Comparison of ENCODE assay signal across 18 mouse cellular contexts in the genomic region with DNA sequence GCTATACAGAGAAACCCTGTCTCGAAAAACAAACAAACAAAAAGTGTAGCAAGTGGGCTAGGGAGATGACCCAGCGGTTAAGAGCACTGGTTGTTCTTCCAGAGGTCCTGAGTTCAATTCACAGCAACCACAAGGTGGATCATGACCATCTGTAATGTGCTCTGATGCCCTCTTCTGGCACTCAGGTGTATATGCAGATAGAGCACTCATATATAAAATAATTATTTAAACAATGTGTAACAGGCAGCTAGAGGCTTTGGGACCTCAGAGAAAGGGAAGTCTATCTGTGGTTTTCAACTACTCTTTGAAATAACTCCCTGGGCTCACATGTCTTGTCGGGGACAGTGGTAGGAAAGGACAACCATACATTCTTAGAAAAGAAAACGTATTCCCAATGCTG. TPM values are rescaled to one million over a fixed set of nuclear protein-coding genes. Genes with fewer than 3 reads are reported as not detected.
DNase-seq lines count a peak whose midpoint lies in the region; ATAC-seq and TF ChIP-seq lines count a peak whose summit lies in the region.
"Had no signal": no experiment of that assay in that cellular context is flagged by ENCODE, and none has a peak within 500 bp of the region (broad histone marks: within the 10 kb centered on the region; RNA-seq: fewer than 3 reads in every experiment).

No protein-coding gene starts in this region.

- TF ChIP-seq EP300 in CH12.LX (IDR thresholded peaks at IDR 0.05; ENCODE audit: low read length): no peak

- no peak overlapping the region for H3K4me2 ChIP-seq in CH12.LX (ENCODE audit: insufficient read depth, low read depth, poor library complexity, severe bottlenecking)
- H3K4me2 ChIP-seq: forebrain, embryonic 12.5 days; neural tube, embryonic 13.5 days had no signal

- TF ChIP-seq POLR2A in CH12.LX (IDR thresholded peaks at IDR 0.05; ENCODE audit: low read depth, low read length): no peak

- DNase-seq in CD4-positive, CD25-positive, alpha-beta regulatory T cell, adult 2 months (ENCODE audit: low read depth, low spot score): peak; percentile 29
- no peak for DNase-seq in layer of hippocampus, adult 2 months (ENCODE audit: low spot score in 2 of 2)
- no peak for DNase-seq in layer of hippocampus, adult 8-10 months (ENCODE audit: low spot score in 2 of 2)
- DNase-seq in CH12.LX (ENCODE audit: extremely low read depth): no peak
- no peak for DNase-seq in layer of hippocampus, adult 11-12 months (ENCODE audit: low spot score)
- DNase-seq: adrenal gland, adult 2 months; cerebellum, adult 11 months; cerebellum, postnatal 25 days; kidney, postnatal 10 days; lung, postnatal 14 days; right cerebral cortex, postnatal 25 days; thymus, postnatal 36 days had no signal

- H3K27ac ChIP-seq in layer of hippocampus, adult 2 months: no peak overlapping the region
- H3K27ac ChIP-seq in CH12.LX (ENCODE audit: insufficient read depth, low read depth): no peak overlapping the region
- H3K27ac ChIP-seq: forebrain, embryonic 12.5 days; midbrain, embryonic 10.5 days; neural tube, embryonic 13.5 days had no signal

- peaks cover 0 to 7% of the 10 kb centered on the region in 2 experiments; a peak in 2 of 4 replicates for H3K4me1 ChIP-seq in CH12.LX (ENCODE audit: control insufficient read depth in 1 of 2, insufficient read depth in 2 of 2)
- H3K4me1 ChIP-seq: neural tube, embryonic 13.5 days had no signal

- no peaks in the 10 kb centered on the region for H3K79me2 ChIP-seq in CH12.LX (replicated peaks; ENCODE audit: control insufficient read depth, extremely low read depth, insufficient read depth, poor library complexity, severe bottlenecking)

- no peak for ATAC-seq in CD4-positive, CD25-positive, alpha-beta regulatory T cell, adult 4 months
- peak; percentile 61 for ATAC-seq in granulocyte monocyte progenitor cell, adult 5-6 weeks (replicated peaks; ENCODE audit: poor library complexity, severe bottlenecking)
- ATAC-seq in inflammation-experienced regulatory T-cells, adult 6 months: no peak

- dilution Hi-C loops in CH12.LX (cut with MboI; ENCODE audit: extremely low pct_ligation_motif_present, extremely low pct_unique_long_range_greater_than_20kb, low sequenced_read_pairs): no loop called here

- H3K4me3 ChIP-seq in layer of hippocampus, adult 2 months: no peak overlapping the region
- no peak overlapping the region for H3K4me3 ChIP-seq in CH12.LX (replicated peaks in 1 of 3; ENCODE audit: low read depth in 2 of 3, low read length in 2 of 3, poor library complexity in 1 of 3)
- H3K4me3 ChIP-seq: forebrain, embryonic 12.5 days; midbrain, embryonic 10.5 days; neural tube, embryonic 13.5 days had no signal

- in situ Hi-C loops in CH12.LX (cut with MboI; ENCODE audit: low pct_ligation_motif_present, low pct_unique_long_range_greater_than_20kb, low sequenced_read_pairs): no loop called here

- H3K9ac ChIP-seq in CH12.LX (ENCODE audit: insufficient read depth, low read depth): no peak overlapping the region
- H3K9ac ChIP-seq: forebrain, embryonic 12.5 days; neural tube, embryonic 13.5 days had no signal

- H3K27me3 ChIP-seq in CH12.LX (replicated peaks): no peaks in the 10 kb centered on the region
- H3K27me3 ChIP-seq: forebrain, embryonic 12.5 days; neural tube, embryonic 13.5 days had no signal

- TF ChIP-seq CTCF in layer of hippocampus, adult 2 months (conservative IDR thresholded peaks at IDR 0.05): peak; percentile 49
- TF ChIP-seq CTCF in CH12.LX (conservative IDR thresholded peaks at IDR 0.05 in 1 of 2, IDR thresholded peaks at IDR 0.05 in 1 of 2; ENCODE audit: low read depth in 2 of 2, low read length in 2 of 2): peak; percentile 27 to 54; a peak in 3 of 4 replicates

- peak; percentile 1 for TF ChIP-seq RAD21 in CH12.LX (IDR thresholded peaks at IDR 0.05; ENCODE audit: low read depth, low read length)

- H3K9me3 ChIP-seq in CH12.LX (replicated peaks; ENCODE audit: low read length): no peaks in the 10 kb centered on the region
- H3K9me3 ChIP-seq: forebrain, embryonic 12.5 days; midbrain, embryonic 10.5 days; neural tube, embryonic 13.5 days had no signal

- H3K36me3 ChIP-seq in CH12.LX (replicated peaks in 1 of 2; ENCODE audit: control insufficient read depth in 1 of 2, insufficient read depth in 1 of 2, low read length in 1 of 2): no peaks in the 10 kb centered on the region
- H3K36me3 ChIP-seq: forebrain, embryonic 12.5 days; midbrain, embryonic 10.5 days; neural tube, embryonic 13.5 days had no signal

TF ChIP-seq in CH12.LX, 34 proteins besides CTCF, POLR2A, EP300 and RAD21:
- TF ChIP-seq JUN (IDR thresholded peaks at IDR 0.05; ENCODE audit: insufficient read depth, low read depth, low read length) (no peak), POLR2AphosphoS2 (IDR thresholded peaks at IDR 0.05; ENCODE audit: low read depth, low read length) (no peak), E2F4 (IDR thresholded peaks at IDR 0.05; ENCODE audit: insufficient replicate concordance, low read depth, low read length) (no peak), MYC (IDR thresholded peaks at IDR 0.05; ENCODE audit: low read depth, low read length) (no peak), ETS1 (conservative IDR thresholded peaks at IDR 0.05; ENCODE audit: low read depth, low read length) (no peak), KAT2A (IDR thresholded peaks at IDR 0.05; ENCODE audit: insufficient replicate concordance, low read length) (no peak)

RNA-seq across cellular contexts. Expression of a gene that starts 15.1 kb away (rescaled TPM):
- polyA plus RNA-seq in CD4-positive, CD25-positive, alpha-beta regulatory T cell, adult 4 months (2017; shearing (Covaris generic)): under 1 TPM; 0.04 to 0.11 TPM
- 1 to 10 TPM; 7.9 to 8.9 TPM for total RNA-seq in layer of hippocampus, adult 2 months (2021)
- 10 to 100 TPM in 2 of 4 experiments, 1 to 10 TPM in 2; 6.4 to 10.9 (median 9.3) TPM for total RNA-seq in layer of hippocampus, adult 8-10 months (2022)
- total RNA-seq in CH12.LX (2012; rRNA removed): under 0.01 and 0.04 TPM in 2 replicates
- not detected in 2 replicates for total RNA-seq in CH12.LX (2014; rRNA removed)
- polyA plus RNA-seq in CH12.LX (2012; ENCODE audit: insufficient read length, low read depth): 0.04 and 0.10 TPM in 2 replicates
- total RNA-seq in granulocyte monocyte progenitor cell, adult 5-6 weeks (2014; fragmentation: Nextera tagmentation): 4.1 and 7.6 TPM in 2 replicates
- 2.4 and 3.3 TPM in 2 replicates for total RNA-seq in granulocyte monocyte progenitor cell, adult 5-6 weeks (2017)
- under 1 TPM in 1 of 3 experiments, not detected in 2; 0.04 TPM for polyA plus RNA-seq in inflammation-experienced regulatory T-cells, adult 6 months (2017; shearing (Covaris generic))

RNA-seq across cellular contexts. Expression of a gene that starts 15.8 kb away (rescaled TPM):
- not detected for polyA plus RNA-seq in CD4-positive, CD25-positive, alpha-beta regulatory T cell, adult 4 months (2017; shearing (Covaris generic))
- total RNA-seq in layer of hippocampus, adult 2 months (2021): 1 to 10 TPM; 2.6 TPM
- 1 to 10 TPM; 1.4 to 2.0 (median 1.7) TPM for total RNA-seq in layer of hippocampus, adult 8-10 months (2022)
- total RNA-seq in CH12.LX (2012; rRNA removed) (not detected in 2 replicates), CH12.LX (2014; rRNA removed) (not detected in 2 replicates)
- not detected in 2 replicates for polyA plus RNA-seq in CH12.LX (2012; ENCODE audit: insufficient read length, low read depth)
- not detected in 2 replicates for total RNA-seq in granulocyte monocyte progenitor cell, adult 5-6 weeks (2014; fragmentation: Nextera tagmentation)
- not detected in 2 replicates for total RNA-seq in granulocyte monocyte progenitor cell, adult 5-6 weeks (2017)
- polyA plus RNA-seq in inflammation-experienced regulatory T-cells, adult 6 months (2017; shearing (Covaris generic)): not detected

RNA-seq across cellular contexts. Expression of a gene that starts 45.5 kb away (rescaled TPM):
- polyA plus RNA-seq in CD4-positive, CD25-positive, alpha-beta regulatory T cell, adult 4 months (2017; shearing (Covaris generic)): not detected
- under 1 TPM; 0.32 to 0.54 TPM for total RNA-seq in layer of hippocampus, adult 2 months (2021)
- under 1 TPM; 0.20 to 0.43 (median 0.33) TPM for total RNA-seq in layer of hippocampus, adult 8-10 months (2022)
- 0.08 and 0.17 TPM in 2 replicates for total RNA-seq in CH12.LX (2012; rRNA removed)
- total RNA-seq in CH12.LX (2014; rRNA removed): 0.14 and 0.26 TPM in 2 replicates
- 0.14 and 0.24 TPM in 2 replicates for polyA plus RNA-seq in CH12.LX (2012; ENCODE audit: insufficient read length, low read depth)
- total RNA-seq in granulocyte monocyte progenitor cell, adult 5-6 weeks (2014; fragmentation: Nextera tagmentation): not detected in 2 replicates
- total RNA-seq in granulocyte monocyte progenitor cell, adult 5-6 weeks (2017): not detected in 2 replicates
- polyA plus RNA-seq in inflammation-experienced regulatory T-cells, adult 6 months (2017; shearing (Covaris generic)): under 1 TPM in 1 of 3 experiments, not detected in 2; 0.11 TPM

RNA-seq across cellular contexts. Expression of a gene that starts 46.0 kb away (rescaled TPM):
- 10 to 100 TPM; 13.4 to 13.9 TPM for polyA plus RNA-seq in CD4-positive, CD25-positive, alpha-beta regulatory T cell, adult 4 months (2017; shearing (Covaris generic))
- 10 to 100 TPM; 13.2 to 14.7 TPM for total RNA-seq in layer of hippocampus, adult 2 months (2021)
- 10 to 100 TPM; 13.4 to 14.0 (median 13.7) TPM for total RNA-seq in layer of hippocampus, adult 8-10 months (2022)
- total RNA-seq in CH12.LX (2012; rRNA removed) (32.8 and 50.6 TPM in 2 replicates), CH12.LX (2014; rRNA removed) (31.1 and 35.8 TPM in 2 replicates)
- 29.8 and 31.8 TPM in 2 replicates for polyA plus RNA-seq in CH12.LX (2012; ENCODE audit: insufficient read length, low read depth)
- total RNA-seq in granulocyte monocyte progenitor cell, adult 5-6 weeks (2014; fragmentation: Nextera tagmentation): 8.8 and 12.8 TPM in 2 replicates
- total RNA-seq in granulocyte monocyte progenitor cell, adult 5-6 weeks (2017): 12.4 and 14.7 TPM in 2 replicates
- polyA plus RNA-seq in inflammation-experienced regulatory T-cells, adult 6 months (2017; shearing (Covaris generic)): 10 to 100 TPM; 10.5 to 13.1 (median 12.8) TPM

RNA-seq across cellular contexts. Expression of a gene that starts 50.1 kb away (rescaled TPM):
- polyA plus RNA-seq in CD4-positive, CD25-positive, alpha-beta regulatory T cell, adult 4 months (2017; shearing (Covaris generic)): 10 to 100 TPM; 80.3 to 81.9 TPM
- total RNA-seq in layer of hippocampus, adult 2 months (2021): 1 to 10 TPM; 1.2 to 2.9 TPM
- 1 to 10 TPM in 1 of 4 experiments, under 1 TPM in 2, not detected in 1; 0.95 to 3.4 (median 0.99) TPM for total RNA-seq in layer of hippocampus, adult 8-10 months (2022)
- total RNA-seq in CH12.LX (2012; rRNA removed) (1.0 and 2.0 TPM in 2 replicates), CH12.LX (2014; rRNA removed) (0.15 and 0.80 TPM in 2 replicates)
- 1.00 TPM in 1 of 2 replicates, not detected in the other for polyA plus RNA-seq in CH12.LX (2012; ENCODE audit: insufficient read length, low read depth)
- total RNA-seq in granulocyte monocyte progenitor cell, adult 5-6 weeks (2014; fragmentation: Nextera tagmentation): 104 and 157 TPM in 2 replicates
- total RNA-seq in granulocyte monocyte progenitor cell, adult 5-6 weeks (2017): 40.9 and 42.4 TPM in 2 replicates
- 10 to 100 TPM; 71.9 to 99.8 (median 84.8) TPM for polyA plus RNA-seq in inflammation-experienced regulatory T-cells, adult 6 months (2017; shearing (Covaris generic))
